Mouse (Mus musculus): ENCODE data around the gene Stx1a.
"Not testable (repeated sequence)": the region's sequence is repeated elsewhere in the genome, so short reads cannot be mapped to it uniquely, and the experiment has no call there.

Gene Stx1a

GRCm38 (mm10) chr5:135040777-135041176 lies 17.5 kb downstream of the Stx1a start:
- no peak for DNase-seq (ENCODE audit: low read depth, low spot score)

GRCm38 (mm10) chr5:135042105-135042788 lies 19.0 kb downstream of the Stx1a start:
- no peak for DNase-seq (ENCODE audit: low read depth, low spot score)

GRCm38 (mm10) chr5:135044575-135044974 lies 21.3 kb downstream of the Stx1a start:
- DNase-seq (ENCODE audit: low read depth, low spot score), result no peak

GRCm38 (mm10) chr5:135048539-135048938 lies 25.3 kb downstream of the Stx1a start:
- no peak for DNase-seq (ENCODE audit: low read depth, low spot score)

- DNase-seq (ENCODE audit: low read depth, low spot score), result not testable (repeated sequence)
Measured at GRCm38 (mm10) chr5:135049268-135049667, 26.0 kb downstream of the Stx1a start.

- no peak for DNase-seq (ENCODE audit: low read depth, low spot score)
Measured at GRCm38 (mm10) chr5:135053356-135053755, 30.1 kb downstream of the Stx1a start.

- peak; percentile 99 for DNase-seq (ENCODE audit: low read depth, low spot score)
Measured at GRCm38 (mm10) chr5:135063629-135064381, 40.5 kb downstream of the Stx1a start, which contains the start of gene Dnajc30. Dnajc30 (plus strand) TSS chr5:135064202.

- DNase-seq (ENCODE audit: low read depth, low spot score), result no peak
Measured at GRCm38 (mm10) chr5:135064382-135064766, 41.1 kb downstream of the Stx1a start.

GRCm38 (mm10) chr5:135064909-135065446 lies 41.7 kb downstream of the Stx1a start, which contains the start of gene Bud23:
Bud23 (minus strand) TSS chr5:135064959.
- not testable (repeated sequence) for DNase-seq (ENCODE audit: low read depth, low spot score)

- DNase-seq (ENCODE audit: low read depth, low spot score), result no peak
Measured at GRCm38 (mm10) chr5:135066008-135066407, 42.7 kb downstream of the Stx1a start.

GRCm38 (mm10) chr5:135070448-135070847 lies 47.2 kb downstream of the Stx1a start:
- no peak for DNase-seq (ENCODE audit: low read depth, low spot score)

- no peak for DNase-seq (ENCODE audit: low read depth, low spot score)
Measured at GRCm38 (mm10) chr5:135072061-135072460, 48.8 kb downstream of the Stx1a start.

GRCm38 (mm10) chr5:135072720-135073119 lies 49.4 kb downstream of the Stx1a start:
- DNase-seq (ENCODE audit: low read depth, low spot score), result no peak

GRCm38 (mm10) chr5:135073349-135074150 lies 50.3 kb downstream of the Stx1a start:
- DNase-seq (ENCODE audit: low read depth, low spot score), result no peak

GRCm38 (mm10) chr5:135075655-135076054 lies 52.4 kb downstream of the Stx1a start:
- DNase-seq (ENCODE audit: low read depth, low spot score), result no peak

GRCm38 (mm10) chr5:135076368-135076767 lies 53.1 kb downstream of the Stx1a start:
- DNase-seq (ENCODE audit: low read depth, low spot score), result no peak

- no peak for DNase-seq (ENCODE audit: low read depth, low spot score)
Measured at GRCm38 (mm10) chr5:135076931-135077505, 53.7 kb downstream of the Stx1a start.

- peak; percentile 88 for DNase-seq (ENCODE audit: low read depth, low spot score)
Measured at GRCm38 (mm10) chr5:135077564-135078481, 54.5 kb downstream of the Stx1a start, which contains the start of gene Vps37d. Vps37d (minus strand) TSS chr5:135078266.

GRCm38 (mm10) chr5:135078482-135078810 lies 55.2 kb downstream of the Stx1a start:
- DNase-seq (ENCODE audit: low read depth, low spot score), result no peak

GRCm38 (mm10) chr5:135079578-135079977 lies 56.3 kb downstream of the Stx1a start:
- DNase-seq (ENCODE audit: low read depth, low spot score), result no peak

Data from CD4-positive, CD25-positive, alpha-beta regulatory T cell, adult 2 months (primary cell).